Comparison of ENCODE assay signal across 9 mouse cellular contexts in genomic region chr6:48602080-48602741, GRCm38 (mm10). TPM values are rescaled to one million over a fixed set of nuclear protein-coding genes. Genes with fewer than 3 reads are reported as not detected.
DNase-seq lines count a peak whose midpoint lies in the region; ATAC-seq and TF ChIP-seq lines count a peak whose summit lies in the region.
"Had no signal": no experiment of that assay in that cellular context is flagged by ENCODE, and none has a peak within 500 bp of the region (broad histone marks: within the 10 kb centered on the region; RNA-seq: fewer than 3 reads in every experiment).

No protein-coding gene starts in this region.

- H3K27ac ChIP-seq in thymus, adult 2 months (ENCODE audit: control insufficient read depth, insufficient read depth, low read length) = no peak overlapping the region
- H3K27ac ChIP-seq in macrophage = peak overlapping the region; percentile 37
- H3K27ac ChIP-seq in stomach, embryonic 14.5 days (ENCODE audit: low read length) = peak overlapping the region; percentile 29

- H3K9me3 ChIP-seq in stomach, embryonic 14.5 days (ENCODE audit: control insufficient read depth, low read depth, low read length) = peaks cover 12% of the 10 kb centered on the region

- peak; percentile 63 for ATAC-seq in stomach, embryonic 14.5 days (ENCODE audit: insufficient number of reproducible peaks, insufficient read depth, low FRiP score, low read depth)

- no peak for TF ChIP-seq CTCF in thymus, adult 2 months (IDR thresholded peaks at IDR 0.05; ENCODE audit: borderline replicate concordance, control insufficient read depth, extremely low read depth, insufficient read depth, low read length, poor library complexity)

- peak overlapping the region; percentile 74 for H3K9ac ChIP-seq in stomach, embryonic 14.5 days (replicated peaks; ENCODE audit: low read depth, low read length)

- peak; percentile 51 for DNase-seq in adrenal gland, postnatal 10 days
- no peak for DNase-seq in adrenal gland, postnatal 25 days
- DNase-seq in thymus, adult 2 months = no peak
- no peak for DNase-seq in thymus, postnatal 10 days (ENCODE audit: low spot score in 2 of 2)
- peak; percentile 45 to 47 for DNase-seq in heart, postnatal 14 days
- DNase-seq in left cerebral cortex, postnatal 25 days (ENCODE audit: low spot score in 2 of 2) = peak; percentile 43 to 74

- H3K27me3 ChIP-seq in thymus, adult 2 months (ENCODE audit: control insufficient read depth, insufficient read depth, low read length) = no peaks in the 10 kb centered on the region
- H3K27me3 ChIP-seq in stomach, embryonic 14.5 days (ENCODE audit: control insufficient read depth, insufficient read depth, low read length) = no peaks in the 10 kb centered on the region

- TF ChIP-seq POLR2A in thymus, adult 2 months (IDR thresholded peaks at IDR 0.05; ENCODE audit: control insufficient read depth, extremely low read depth, insufficient read depth, low read length, poor library complexity) = no peak; the same call in 1 of the 2 replicates

- under 1% methylated on average over 28 of the region's 28 CpGs for WGBS in thymus, adult 2 months
- 1% methylated on average over 28 of the region's 28 CpGs for WGBS in macrophage (ENCODE audit: missing documents)
- 3% methylated on average over 28 of the region's 28 CpGs for WGBS in stomach, embryonic 14.5 days

- H3K4me2 ChIP-seq in stomach, embryonic 14.5 days (replicated peaks; ENCODE audit: low read depth, low read length) = peak overlapping the region; percentile 97

- H3K36me3 ChIP-seq in thymus, adult 2 months (ENCODE audit: control insufficient read depth, insufficient read depth, low read length) = no peaks in the 10 kb centered on the region
- H3K36me3 ChIP-seq in macrophage (ENCODE audit: inconsistent target) = peaks cover 13% of the 10 kb centered on the region; the same call in 1 of the 2 replicates
- H3K36me3 ChIP-seq in stomach, embryonic 14.5 days (ENCODE audit: control insufficient read depth, insufficient read depth, low read length) = peaks cover 25% of the 10 kb centered on the region

- peaks cover 7% of the 10 kb centered on the region for H3K4me1 ChIP-seq in thymus, adult 2 months (replicated peaks; ENCODE audit: control insufficient read depth, insufficient read depth, low read length)
- 0 out of 2 replicates have a peak, but pooled peaks cover 3% of the 10 kb centered on the region for H3K4me1 ChIP-seq in stomach, embryonic 14.5 days (ENCODE audit: control insufficient read depth, insufficient read depth, low read length)

- H3K4me3 ChIP-seq in thymus, adult 2 months (ENCODE audit: control insufficient read depth, insufficient read depth, low read length) = peak overlapping the region; percentile 96
- peak overlapping the region; percentile 74 for H3K4me3 ChIP-seq in macrophage (ENCODE audit: inconsistent target)
- peak overlapping the region; percentile 58 for H3K4me3 ChIP-seq in stomach, embryonic 14.5 days (ENCODE audit: low read depth, low read length)

- no peaks in the 10 kb centered on the region for H3K79me2 ChIP-seq in macrophage (ENCODE audit: inconsistent target)

- intact Hi-C loops in heart, postnatal 14 days (cut with DNase I) = no loop called here
- intact Hi-C loops in left cerebral cortex, postnatal 25 days (cut with DNase I) = no loop called here

RNA-seq across cellular contexts. Expression of gene Zfp775, which starts 0.3 kb away (rescaled TPM):
- total RNA-seq in adrenal gland, postnatal 10 days (2021) = 1 to 10 TPM; 6.1 to 6.2 TPM
- 8.2 and 15.4 TPM in 2 replicates for total RNA-seq in adrenal gland, postnatal 25 days (2021)
- 8.2 and 10.2 TPM in 2 replicates for polyA plus RNA-seq in thymus, adult 2 months (2012; rRNA removed)
- 1 to 10 TPM; 8.2 to 8.3 TPM for total RNA-seq in heart, postnatal 14 days (2021)
- 1 to 10 TPM; 5.0 to 7.2 TPM for total RNA-seq in left cerebral cortex, postnatal 25 days (2021)
- total RNA-seq in macrophage (2018; cell fraction: chromatin; rRNA removed) = 1 to 10 TPM in 19 of 26 experiments, under 1 TPM in 6, not detected in 1; 0.55 to 4.1 (median 1.8) TPM
- total RNA-seq in macrophage (2018; cell fraction: cytosol; rRNA removed) = 1 to 10 TPM in 16 of 26 experiments, under 1 TPM in 10; 0.48 to 2.0 (median 1.3) TPM
- 1 to 10 TPM in 13 of 26 experiments, under 1 TPM in 13; 0.40 to 3.2 (median 1.0) TPM for total RNA-seq in macrophage (2018; cell fraction: nucleus; rRNA removed)
- 1.2 to 1.9 TPM (median 1.3 TPM) in 3 replicates for polyA plus RNA-seq in macrophage (2018)
- 6.9 and 7.0 TPM in 2 replicates for polyA plus RNA-seq in stomach, embryonic 14.5 days (2014; fragmentation: Nextera tagmentation; extraction: Ambion mirVana)

RNA-seq across cellular contexts. Expression of gene Gm44965, which starts 8.5 kb away (rescaled TPM):
- 1 to 10 TPM in 1 of 2 experiments, not detected in 1; 1.3 TPM for total RNA-seq in adrenal gland, postnatal 10 days (2021)
- total RNA-seq in adrenal gland, postnatal 25 days (2021) = not detected in 2 replicates
- polyA plus RNA-seq in thymus, adult 2 months (2012; rRNA removed) = not detected in 2 replicates
- total RNA-seq in heart, postnatal 14 days (2021) = not detected
- not detected for total RNA-seq in left cerebral cortex, postnatal 25 days (2021)
- not detected for total RNA-seq in macrophage (2018; cell fraction: chromatin; rRNA removed)
- not detected for total RNA-seq in macrophage (2018; cell fraction: cytosol; rRNA removed)
- total RNA-seq in macrophage (2018; cell fraction: nucleus; rRNA removed) = not detected
- not detected in 3 replicates for polyA plus RNA-seq in macrophage (2018)
- not detected in 2 replicates for polyA plus RNA-seq in stomach, embryonic 14.5 days (2014; fragmentation: Nextera tagmentation; extraction: Ambion mirVana)
- polyA plus RNA-seq: frontal cortex, adult 2 months had no signal

RNA-seq across cellular contexts. Expression of gene Repin1, which starts 8.5 kb away (rescaled TPM):
- 10 to 100 TPM; 37.6 to 42.0 TPM for total RNA-seq in adrenal gland, postnatal 10 days (2021)
- 66.1 and 67.8 TPM in 2 replicates for total RNA-seq in adrenal gland, postnatal 25 days (2021)
- 35.3 and 40.2 TPM in 2 replicates for polyA plus RNA-seq in thymus, adult 2 months (2012; rRNA removed)
- 10 to 100 TPM; 24.0 to 27.5 TPM for total RNA-seq in heart, postnatal 14 days (2021)
- total RNA-seq in left cerebral cortex, postnatal 25 days (2021) = 10 to 100 TPM; 46.6 to 53.2 TPM
- total RNA-seq in macrophage (2018; cell fraction: chromatin; rRNA removed) = 10 to 100 TPM in 24 of 26 experiments, 1 to 10 TPM in 2; 9.0 to 38.9 (median 17.3) TPM
- 10 to 100 TPM in 7 of 26 experiments, 1 to 10 TPM in 19; 3.8 to 12.6 (median 7.6) TPM for total RNA-seq in macrophage (2018; cell fraction: cytosol; rRNA removed)
- total RNA-seq in macrophage (2018; cell fraction: nucleus; rRNA removed) = 10 to 100 TPM in 23 of 26 experiments, 1 to 10 TPM in 3; 7.5 to 38.8 (median 15.2) TPM
- polyA plus RNA-seq in macrophage (2018) = 5.1 to 7.5 TPM (median 7.1 TPM) in 3 replicates
- 27.1 and 27.5 TPM in 2 replicates for polyA plus RNA-seq in stomach, embryonic 14.5 days (2014; fragmentation: Nextera tagmentation; extraction: Ambion mirVana)

RNA-seq across cellular contexts. Expression of gene Gm45021, which starts 12.8 kb away (rescaled TPM):
- total RNA-seq in adrenal gland, postnatal 10 days (2021) = not detected
- total RNA-seq in adrenal gland, postnatal 25 days (2021) = not detected in 2 replicates
- polyA plus RNA-seq in thymus, adult 2 months (2012; rRNA removed) = not detected in 2 replicates
- not detected for total RNA-seq in heart, postnatal 14 days (2021)
- not detected for total RNA-seq in left cerebral cortex, postnatal 25 days (2021)
- not detected for total RNA-seq in macrophage (2018; cell fraction: chromatin; rRNA removed)
- total RNA-seq in macrophage (2018; cell fraction: cytosol; rRNA removed) = not detected
- not detected for total RNA-seq in macrophage (2018; cell fraction: nucleus; rRNA removed)
- not detected in 3 replicates for polyA plus RNA-seq in macrophage (2018)
- polyA plus RNA-seq in stomach, embryonic 14.5 days (2014; fragmentation: Nextera tagmentation; extraction: Ambion mirVana) = not detected in 2 replicates
- polyA plus RNA-seq: frontal cortex, adult 2 months had no signal

RNA-seq across cellular contexts. Expression of gene AI854703, which starts 24.4 kb away (rescaled TPM):
- 1 to 10 TPM; 1.7 to 3.6 TPM for total RNA-seq in adrenal gland, postnatal 10 days (2021)
- 1.7 and 3.4 TPM in 2 replicates for total RNA-seq in adrenal gland, postnatal 25 days (2021)
- 1.5 and 1.7 TPM in 2 replicates for polyA plus RNA-seq in thymus, adult 2 months (2012; rRNA removed)
- under 1 TPM; 0.24 to 0.67 TPM for total RNA-seq in heart, postnatal 14 days (2021)
- total RNA-seq in left cerebral cortex, postnatal 25 days (2021) = 10 to 100 TPM; 15.0 to 17.2 TPM
- total RNA-seq in macrophage (2018; cell fraction: chromatin; rRNA removed) = under 1 TPM in 4 of 26 experiments, not detected in 22; 0.20 to 0.46 (median 0.26) TPM
- total RNA-seq in macrophage (2018; cell fraction: cytosol; rRNA removed) = under 1 TPM in 21 of 26 experiments, not detected in 5; 0.03 to 0.39 (median 0.06) TPM
- total RNA-seq in macrophage (2018; cell fraction: nucleus; rRNA removed) = under 1 TPM in 3 of 26 experiments, not detected in 23; 0.16 to 0.19 (median 0.16) TPM
- 0.04 TPM in 1 of 3 replicates, not detected in the others for polyA plus RNA-seq in macrophage (2018)
- 0.94 and 1.1 TPM in 2 replicates for polyA plus RNA-seq in stomach, embryonic 14.5 days (2014; fragmentation: Nextera tagmentation; extraction: Ambion mirVana)

Comparison
In these comparisons a context has a peak if more than half of its experiments do, and no peak if none do; other contexts are left out.
1. DNase-seq: peak in adrenal gland, postnatal 10 days (single experiment), heart, postnatal 14 days (2 of 2) and left cerebral cortex, postnatal 25 days (2 of 2); none in adrenal gland, postnatal 25 days (single experiment), thymus, adult 2 months (single experiment) and thymus, postnatal 10 days (0 of 2).
2. Peak in every context shown above with its lines, with median percentiles within 50 percentile points of each other: H3K4me3 ChIP-seq.